Mouse (Mus musculus) megakaryocyte, embryonic 14.5 days (primary cell): ENCODE measurements around the gene Hint3.

Experiments used
- FLI1 ChIP-seq: IDR thresholded peaks from 2 replicates; pipeline ENCODE4 v1.6.1; 2012; ENCODE audit warnings: low read length, inconsistent platforms, mixed read lengths
- GATA1 ChIP-seq: IDR thresholded peaks from 3 replicates; pipeline ENCODE4 v1.6.1; 2012; ENCODE audit warnings: mixed read lengths, low read length, inconsistent platforms, borderline replicate concordance

- TF ChIP-seq GATA1 = no peak
- TF ChIP-seq FLI1 = no peak
These were observed 21.3 kb downstream of the Hint3 start for GRCm38 (mm10) chr10:30608109-30608508.
